Mouse (Mus musculus) neutrophil, adult 5-6 weeks (primary cell): Measurements from ENCODE around the gene Oxtr. TPM values are rescaled to one million over a fixed set of nuclear protein-coding genes. Genes with fewer than 3 reads are reported as not detected.

ENCODE experiments used
- ATAC-seq: fragments of 151-379, 151-347 bp; 2 replicates; pipeline ENCODE4 v1.8.0; 2017; ENCODE audit warnings: mild to moderate bottlenecking, moderate TSS enrichment; ENCODE audit not compliant: insufficient number of reproducible peaks, poor library complexity, low FRiP score, severe bottlenecking; ENCODE audit errors: extremely low read depth
- total RNA-seq: library from RNA; stranded (forward); fragments of 200-1000 nt; gene quantifications from 2 replicates; pipeline ENCODE4 v1.2.3, GENCODE M21; 2017

The Oxtr gene
- not detected in 2 replicates for total RNA-seq

DNA sequence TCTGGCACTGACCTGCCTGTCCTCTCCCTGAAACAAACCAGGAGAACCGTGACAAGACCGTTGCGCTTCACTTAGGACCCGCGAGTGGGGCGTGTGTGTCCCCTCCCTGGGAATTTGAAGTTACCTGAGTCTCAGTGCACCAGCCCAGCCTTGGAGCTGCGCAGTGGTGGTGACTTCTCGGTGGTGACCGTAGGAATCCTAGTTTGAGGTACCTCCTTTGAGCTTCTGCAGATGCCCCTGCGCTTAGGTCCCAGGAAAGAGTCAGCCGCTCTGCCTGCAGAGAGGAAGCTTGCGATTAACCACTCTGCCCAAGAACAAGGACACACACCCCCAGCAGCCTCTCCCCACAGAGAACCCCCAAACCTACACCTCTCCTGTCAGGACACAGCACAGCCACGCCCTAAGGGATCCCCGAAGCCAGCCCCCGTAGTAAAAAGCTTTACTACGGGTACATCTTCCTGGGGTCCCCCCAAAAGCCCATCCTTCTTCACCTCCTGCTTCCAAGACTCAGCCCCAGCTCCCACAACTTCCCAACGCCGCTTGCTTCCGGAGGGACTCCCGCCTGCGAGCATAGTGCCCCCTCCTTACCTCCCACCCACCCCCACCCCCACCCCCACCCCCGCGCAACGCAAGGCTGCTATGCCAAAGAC is at the start of gene Oxtr:
Oxtr (minus strand) TSS at position 34 of the 650 bp plus-strand sequence.
- ATAC-seq = no peak

DNA sequence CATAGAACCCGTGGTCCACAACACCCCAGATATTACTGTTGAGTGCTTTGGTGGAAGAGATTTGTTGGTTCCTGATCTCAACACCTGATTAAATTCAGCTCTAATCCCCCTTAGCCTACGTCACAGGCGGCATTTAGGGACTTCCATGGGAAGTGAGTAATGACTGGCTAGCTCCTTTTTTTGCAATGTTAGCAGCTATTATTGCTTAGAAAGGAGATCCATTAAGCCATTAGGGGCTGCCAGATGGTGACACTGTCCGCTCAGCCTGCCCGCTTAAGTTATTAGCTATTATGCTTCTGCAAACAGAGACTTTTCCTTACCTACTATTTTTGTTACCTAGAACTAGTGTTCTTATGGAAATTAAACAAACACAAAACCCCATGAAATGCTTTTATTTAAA is 35.7 kb upstream of the Oxtr start:
- no peak for ATAC-seq

DNA sequence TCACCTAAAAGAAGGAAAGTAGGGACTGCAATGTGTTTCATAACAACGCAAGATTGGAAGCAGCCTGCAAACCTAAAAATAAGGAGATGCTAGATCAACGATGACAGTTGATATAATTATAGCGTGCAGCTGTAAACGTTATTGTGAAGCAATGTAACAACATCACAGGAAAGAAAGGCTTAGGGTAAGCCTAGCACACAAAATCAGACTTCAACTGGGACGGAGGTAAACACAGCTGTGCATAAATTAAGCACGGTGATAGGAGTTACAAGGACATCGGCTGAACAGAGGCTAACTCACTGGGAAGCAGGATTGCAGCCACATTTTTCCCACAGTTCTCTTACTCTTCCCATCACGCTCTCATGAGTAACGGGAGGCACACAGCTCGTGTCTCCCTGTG is 34.7 kb upstream of the Oxtr start:
- ATAC-seq = no peak

DNA sequence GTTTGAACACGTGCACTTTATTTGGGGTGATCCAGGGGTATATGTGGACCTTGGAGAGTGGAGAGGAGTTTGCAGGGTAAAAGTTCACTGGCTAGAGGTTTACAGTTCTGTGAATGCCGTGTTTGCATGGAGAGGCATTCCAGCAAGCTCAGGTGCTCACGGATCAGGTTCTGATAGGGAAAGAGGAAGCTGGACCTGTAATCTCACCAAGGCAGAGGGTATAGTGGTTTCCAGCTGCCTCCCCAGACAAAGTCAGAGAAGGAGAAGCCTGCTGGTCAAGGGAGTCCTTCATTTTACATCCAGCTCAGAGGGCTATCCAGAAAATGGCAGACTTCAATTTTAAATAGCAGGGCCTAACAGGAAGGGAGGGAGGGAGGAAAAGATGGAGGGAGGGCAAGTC is 28.2 kb upstream of the Oxtr start:
- no peak for ATAC-seq

DNA sequence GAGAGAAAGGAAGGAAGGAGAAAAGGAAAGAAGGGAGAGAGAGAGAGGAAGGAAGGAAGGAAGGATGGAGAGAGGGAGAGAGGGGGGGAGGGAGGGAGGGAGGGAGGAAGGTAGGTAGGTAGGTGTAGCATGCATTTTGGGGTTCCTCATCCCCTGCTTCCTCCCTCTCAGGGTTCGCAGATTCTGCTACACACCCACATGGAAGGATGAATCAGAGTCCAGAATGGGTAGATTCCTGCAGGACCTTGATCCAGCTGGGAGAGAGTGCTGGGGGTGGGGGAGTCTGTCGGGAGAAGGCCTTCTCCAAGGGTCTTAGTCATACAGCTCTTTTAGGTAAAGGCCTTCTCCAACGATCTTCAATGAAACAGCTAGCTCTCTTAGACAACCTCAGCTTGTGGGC is 27.8 kb upstream of the Oxtr start:
- ATAC-seq = no peak

DNA sequence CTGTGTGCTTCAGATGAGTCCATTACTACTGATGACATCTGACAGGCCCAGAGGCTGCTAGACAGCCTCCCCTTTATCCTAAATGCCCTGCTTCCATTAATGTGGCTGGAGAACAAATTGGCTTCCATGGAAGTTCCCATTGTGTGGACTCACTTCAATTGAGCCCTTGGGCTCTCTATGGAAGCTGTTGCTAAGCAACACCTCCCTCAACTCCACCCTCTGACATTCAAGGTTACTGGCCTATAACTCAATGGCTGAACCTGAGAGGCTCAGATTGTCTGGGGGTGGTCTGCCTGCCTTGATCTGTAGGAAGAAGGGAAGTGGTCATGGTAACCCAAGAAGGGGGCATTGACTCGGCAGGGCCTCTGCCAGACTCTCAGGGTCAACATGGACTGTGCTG is 26.8 kb upstream of the Oxtr start:
- no peak for ATAC-seq

DNA sequence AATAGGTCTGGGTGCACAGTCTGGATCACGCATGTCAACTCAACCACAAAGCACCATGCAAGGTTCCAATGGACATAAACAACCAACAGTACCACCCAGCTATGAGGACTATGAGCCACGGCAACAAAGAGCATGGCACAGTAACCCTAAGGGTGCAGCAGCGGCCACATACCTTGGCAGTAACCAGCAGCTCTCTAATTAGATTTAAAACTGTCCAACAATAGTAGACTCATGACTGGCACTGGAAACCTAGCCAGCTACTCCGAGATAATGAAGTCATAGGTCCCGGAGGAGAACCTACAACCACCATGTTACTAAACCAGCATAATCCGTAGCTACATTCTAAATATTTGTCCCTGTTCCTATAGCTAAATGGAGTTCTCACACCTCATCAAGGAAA is 24.8 kb upstream of the Oxtr start:
- no peak for ATAC-seq

DNA sequence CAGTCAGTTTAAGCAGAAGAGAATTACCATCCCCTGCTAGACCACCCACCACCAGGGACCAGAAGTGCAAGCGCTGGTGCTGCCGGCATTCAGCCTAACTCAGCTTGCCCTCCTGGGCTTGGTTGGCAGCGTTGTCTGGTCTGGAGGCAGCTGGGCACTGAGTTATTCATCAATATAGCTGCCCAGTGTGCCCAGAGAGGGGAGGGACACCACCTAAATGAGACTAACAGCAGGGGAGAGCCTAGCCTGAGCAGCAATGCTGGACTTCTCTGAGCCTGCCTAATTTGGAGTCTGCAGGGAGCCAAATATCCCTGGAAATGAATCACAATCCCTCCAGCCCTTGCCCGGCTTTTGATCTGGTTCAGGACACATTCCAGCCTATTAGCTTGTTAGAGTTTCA is 20.6 kb upstream of the Oxtr start:
- ATAC-seq = no peak

DNA sequence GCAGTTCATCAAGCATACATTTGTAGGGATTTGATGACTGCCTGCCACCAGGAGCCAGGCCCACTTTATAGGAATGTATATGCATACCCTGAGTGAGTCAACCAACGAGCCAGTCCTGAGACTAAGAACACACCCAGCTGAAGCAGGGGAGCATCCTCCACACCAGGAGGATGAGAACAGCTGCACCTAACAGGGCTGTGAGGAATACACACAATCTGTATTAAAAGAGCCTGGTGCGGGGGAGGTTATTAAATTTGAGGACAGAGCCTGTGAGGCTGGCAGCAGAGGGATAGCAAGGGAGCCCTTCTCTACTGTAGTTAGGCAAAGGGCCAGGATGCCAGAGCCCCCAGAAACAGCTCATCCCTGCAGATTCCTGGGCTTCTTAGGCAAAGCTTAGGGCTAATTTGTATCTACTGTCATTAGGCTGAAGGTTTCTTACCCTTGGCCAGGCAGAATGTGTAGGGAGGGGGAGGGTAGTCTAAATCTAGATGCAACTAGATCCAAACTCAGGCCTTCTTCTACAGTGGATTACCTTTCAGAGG is 19.9 kb upstream of the Oxtr start:
- ATAC-seq = no peak

DNA sequence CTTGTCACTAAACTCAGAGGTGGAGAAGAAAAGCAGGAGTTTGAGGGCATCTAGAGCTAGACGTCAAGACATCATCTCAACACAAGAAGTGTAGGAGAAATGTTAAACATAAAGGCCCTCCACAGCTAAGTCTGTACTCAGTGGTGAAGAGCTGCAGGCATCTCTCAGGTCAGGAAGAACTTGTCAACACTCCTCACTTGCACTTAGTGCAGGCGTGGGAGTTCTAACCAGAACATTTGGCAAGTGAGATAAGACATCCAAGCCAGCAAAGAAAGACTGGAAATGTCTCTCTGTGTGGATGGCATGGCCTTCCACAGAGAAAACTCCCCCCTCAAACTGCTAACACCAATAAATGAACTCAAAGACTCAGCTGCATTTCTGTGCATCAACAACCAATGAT is 17.9 kb upstream of the Oxtr start:
- ATAC-seq = no peak

DNA sequence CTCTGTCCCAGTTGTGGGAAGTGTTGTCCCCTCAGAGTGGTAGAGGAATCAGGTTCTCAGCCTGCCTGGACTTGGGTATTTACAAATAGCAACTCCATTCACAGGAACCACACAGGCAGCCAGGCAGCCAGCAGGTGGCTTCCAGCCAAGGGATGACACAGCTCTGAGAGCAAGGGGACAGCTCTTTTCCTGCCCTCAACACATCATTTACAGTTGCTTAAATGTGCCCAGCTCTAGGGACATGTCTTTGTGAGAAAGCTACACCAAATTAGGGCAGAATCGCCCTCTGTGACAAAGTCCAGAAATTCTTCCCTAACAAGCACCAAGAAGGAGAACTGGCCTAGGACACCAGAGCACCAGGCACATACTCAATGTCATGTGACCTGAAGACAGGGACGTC is 11.4 kb upstream of the Oxtr start:
- ATAC-seq = no peak

DNA sequence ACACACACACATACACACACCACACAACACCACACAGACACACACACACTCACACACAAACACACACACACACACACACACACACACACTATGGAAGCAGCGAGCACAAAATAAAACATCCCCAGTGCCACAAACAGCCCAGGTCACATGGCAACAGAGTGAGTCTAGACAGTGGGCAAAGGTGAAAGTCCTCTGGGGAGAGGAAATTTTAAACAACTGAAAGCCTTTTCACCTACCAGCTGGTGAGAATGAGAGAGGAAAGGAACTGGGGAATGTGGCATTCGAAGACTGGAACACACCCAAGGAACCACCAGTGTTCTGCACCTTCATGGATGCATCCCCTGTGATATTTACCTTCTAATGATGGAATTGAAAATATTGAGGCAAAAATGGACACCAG is 9.7 kb upstream of the Oxtr start:
- ATAC-seq = no peak

DNA sequence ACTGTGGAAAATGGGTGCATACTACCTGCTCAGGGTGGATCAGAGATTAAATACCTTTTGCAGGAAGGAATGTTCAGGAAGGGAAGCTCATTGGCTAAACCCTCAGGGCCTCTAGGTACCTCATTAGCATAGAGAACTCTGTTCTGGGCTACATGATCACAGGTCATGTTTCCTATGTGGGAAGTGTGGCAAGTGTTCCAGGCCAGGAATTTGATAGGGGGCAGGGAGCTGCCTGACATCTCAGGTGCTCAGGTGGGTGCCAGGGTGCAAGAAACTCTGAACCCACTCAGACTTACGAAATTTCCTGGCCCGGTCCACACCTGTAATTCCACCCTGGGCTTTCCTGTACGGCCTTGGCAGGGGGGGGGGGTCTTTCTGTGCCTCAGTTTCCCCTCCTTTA is 9.0 kb upstream of the Oxtr start:
- no peak for ATAC-seq

DNA sequence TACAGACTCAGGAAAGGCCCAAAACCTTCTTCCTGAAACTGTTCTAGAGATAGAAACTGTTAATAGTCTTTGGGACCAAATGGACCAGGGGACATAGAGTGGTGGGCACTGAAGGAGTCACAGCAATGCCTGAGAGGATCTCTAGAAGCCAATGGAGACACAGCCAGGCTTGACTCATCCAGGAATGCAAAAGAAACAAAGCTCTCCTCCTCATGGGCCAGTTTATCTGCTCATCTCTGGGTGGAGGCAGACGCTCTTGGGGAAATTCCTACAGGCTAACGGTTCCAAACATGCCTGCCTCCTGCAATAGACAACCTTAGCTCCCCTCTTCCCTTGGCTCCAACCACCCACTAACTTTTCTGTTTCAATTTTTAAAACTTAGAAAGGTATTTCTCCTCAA is 7.7 kb upstream of the Oxtr start:
- ATAC-seq = no peak

DNA sequence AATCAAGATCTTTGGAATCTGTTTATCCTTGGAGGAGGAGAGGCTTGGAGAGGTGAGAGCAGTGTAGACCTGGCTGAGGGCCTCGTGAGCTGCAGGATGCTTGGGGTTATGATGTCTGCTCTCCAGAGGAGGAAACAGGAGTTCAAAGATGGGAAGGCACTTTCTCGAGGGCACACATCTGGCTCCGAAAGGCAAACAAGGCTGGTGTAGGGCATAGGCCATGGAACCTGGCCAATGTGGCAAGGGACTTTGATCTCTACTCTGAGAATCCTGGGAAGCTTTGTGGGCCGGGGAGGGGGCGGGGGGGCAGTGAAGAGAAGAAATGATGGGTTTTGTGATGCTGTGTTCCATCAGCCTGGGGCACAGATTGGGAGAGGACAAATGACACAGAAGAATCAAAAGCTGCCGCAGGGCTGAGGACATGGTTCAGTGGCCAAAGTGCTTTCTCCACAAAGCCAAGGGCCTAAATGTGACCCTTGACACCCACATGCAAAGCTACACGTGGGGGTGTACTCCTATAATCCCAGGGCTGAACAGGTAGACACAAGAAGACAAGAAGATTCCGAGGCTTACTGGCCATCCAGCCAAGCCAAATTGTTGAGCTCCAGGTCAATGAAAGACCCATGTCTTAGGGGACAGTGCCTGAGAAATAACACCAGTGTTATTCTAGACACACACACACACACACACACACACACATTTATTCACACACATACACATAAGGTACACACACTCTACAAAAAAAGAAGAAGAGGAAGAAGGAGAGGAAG is 6.7 kb upstream of the Oxtr start:
- ATAC-seq = no peak

DNA sequence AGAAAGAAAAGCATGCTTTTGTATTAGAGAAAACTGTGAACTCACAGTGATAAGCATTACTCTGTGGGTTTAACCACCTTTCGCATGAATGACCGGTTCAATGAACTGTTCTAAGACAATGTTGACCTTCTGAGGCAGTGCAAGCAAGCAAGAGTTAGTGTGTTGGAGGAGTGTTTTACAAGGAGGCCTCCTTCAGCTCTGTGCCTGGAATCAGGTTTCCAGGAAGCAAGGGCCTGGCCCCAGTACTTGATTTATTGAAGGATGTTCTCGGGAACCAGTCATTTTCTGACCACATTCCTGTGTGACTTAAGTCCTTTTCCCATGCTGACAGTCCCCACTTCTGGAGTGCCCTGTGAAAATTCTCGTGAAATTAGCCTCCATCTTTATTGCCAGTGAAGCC is 5.5 kb upstream of the Oxtr start:
- no peak for ATAC-seq

DNA sequence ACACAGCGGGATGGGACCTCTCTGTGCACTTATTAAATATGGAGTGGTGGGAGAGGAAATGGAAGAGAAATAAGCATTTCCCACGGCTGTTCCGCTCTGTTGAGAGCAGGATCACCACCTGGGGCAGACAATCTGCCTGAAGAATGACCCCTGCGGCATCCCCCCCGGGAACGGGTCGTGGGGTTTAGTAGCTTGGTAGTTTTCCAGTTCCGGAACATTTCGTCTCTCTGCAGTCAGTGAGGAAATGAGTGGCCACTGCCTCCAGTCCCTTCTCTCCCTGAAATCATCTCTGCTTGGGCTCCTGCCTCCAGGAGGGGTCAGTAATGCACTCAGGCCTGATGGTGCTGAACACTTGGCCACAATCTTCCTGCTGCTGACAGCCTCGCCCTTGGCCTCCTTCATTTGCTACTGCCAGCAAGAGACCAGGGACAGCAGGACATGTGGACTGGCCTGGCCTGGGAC is 4.9 kb upstream of the Oxtr start:
- no peak for ATAC-seq

DNA sequence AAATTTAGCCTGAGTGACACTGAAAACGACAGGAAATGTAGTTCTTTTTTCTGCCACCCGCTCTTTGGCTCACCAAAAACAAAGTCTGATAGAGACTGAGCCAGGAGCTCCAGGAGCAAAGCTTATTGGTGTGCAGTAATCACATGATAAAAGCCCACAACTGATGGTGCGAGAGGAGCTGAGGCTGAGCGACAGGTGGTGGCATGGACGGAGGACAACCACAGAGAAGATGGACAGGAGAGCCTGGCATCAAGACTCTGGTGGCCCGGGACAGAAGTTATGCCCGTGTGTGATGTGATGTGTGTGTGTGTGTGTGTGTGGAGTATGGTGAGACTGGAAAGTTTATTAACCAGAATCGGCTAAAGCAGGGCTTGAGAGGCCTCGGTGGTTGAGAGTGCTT is 3.6 kb upstream of the Oxtr start:
- no peak for ATAC-seq

DNA sequence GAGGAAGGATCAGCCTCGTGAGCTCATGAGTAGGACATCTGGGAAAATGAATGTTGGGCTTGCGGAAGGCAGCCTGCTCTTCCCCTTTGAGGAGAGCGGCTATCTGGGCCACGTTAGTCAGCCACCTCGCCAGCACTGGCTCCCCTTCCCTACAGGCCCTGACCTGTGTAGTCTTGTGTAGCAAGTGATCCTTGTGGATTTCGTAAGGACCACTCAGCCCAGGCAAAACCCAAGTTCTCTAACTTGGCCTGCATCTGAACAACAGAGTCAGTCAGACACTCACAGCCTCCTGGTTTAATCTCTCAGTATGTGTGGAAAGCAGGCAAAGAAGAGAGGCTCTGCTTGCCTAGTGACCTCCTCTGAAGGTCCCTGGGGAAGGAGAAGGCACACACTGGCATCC is 2.9 kb upstream of the Oxtr start:
- ATAC-seq = no peak

DNA sequence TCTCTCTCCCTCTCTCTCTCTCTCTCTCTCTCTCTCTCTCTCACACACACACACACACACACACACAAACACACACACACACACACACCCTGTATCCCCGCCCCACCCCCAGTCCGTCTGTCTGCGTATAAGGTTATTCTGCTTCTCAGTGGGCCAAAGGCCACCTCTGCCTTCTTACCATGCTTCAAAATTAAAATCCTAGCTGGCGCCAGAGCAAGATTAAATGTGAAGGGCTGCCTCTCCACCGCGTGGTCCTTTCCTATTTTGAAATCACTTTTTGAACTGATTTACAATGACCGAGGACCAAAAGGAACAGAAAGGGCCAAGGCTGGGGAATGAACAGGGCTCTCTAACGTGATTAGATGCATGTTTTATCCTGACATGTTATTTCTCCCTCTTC is 1.8 kb upstream of the Oxtr start:
- no peak for ATAC-seq
